Mouse (Mus musculus) neural tube, embryonic 11.5 days (tissue): ENCODE measurements around the gene Hist2h4. TPM values are rescaled to one million over a fixed set of nuclear protein-coding genes. Genes with fewer than 3 reads are reported as not detected.
"Not testable (repeated sequence)": the region's sequence is repeated elsewhere in the genome, so short reads cannot be mapped to it uniquely, and the experiment has no call there.

Source experiments
- ATAC-seq: fragments of 200-750 bp; cut with Nextera tagmentation; 2 replicates; pipeline ENCODE4 v1.8.0; 2017; ENCODE audit warnings: moderate number of reproducible peaks, mild to moderate bottlenecking, moderate TSS enrichment, moderate library complexity; ENCODE audit not compliant: insufficient read depth, low FRiP score, low TSS enrichment
- DNase-seq: peaks from one replicate; pipeline ENCODE4 v3.0.0-alpha.2; 2015; ENCODE audit warnings: low spot score
- H3K27ac ChIP-seq: fragments of 300-500 bp; sonication (generic); 2 replicates; pipeline ENCODE4 v1.5.1; 2014; ENCODE audit warnings: low read depth, mild to moderate bottlenecking, low read length
- H3K27me3 ChIP-seq: fragments of 300-500 bp; sonication (generic); 2 replicates; pipeline ENCODE4 v1.6.1; 2014; ENCODE audit warnings: mild to moderate bottlenecking, low read length, mixed read lengths; ENCODE audit not compliant: control insufficient read depth, insufficient read depth
- H3K36me3 ChIP-seq: fragments of 300-500 bp; sonication (generic); 2 replicates; pipeline ENCODE4 v1.6.1; 2014; ENCODE audit warnings: mild to moderate bottlenecking, low read length, moderate library complexity, mixed read lengths; ENCODE audit not compliant: control insufficient read depth, insufficient read depth
- H3K4me1 ChIP-seq: fragments of 300-500 bp; sonication (generic); 2 replicates; pipeline ENCODE4 v1.6.1; 2014; ENCODE audit warnings: low read length, mixed read lengths; ENCODE audit not compliant: control insufficient read depth, insufficient read depth
- H3K4me2 ChIP-seq: fragments of 300-500 bp; sonication (generic); 2 replicates; pipeline ENCODE4 v1.6.1; 2014; ENCODE audit warnings: low read depth, mild to moderate bottlenecking, moderate library complexity
- H3K4me3 ChIP-seq: fragments of 300-500 bp; sonication (generic); 2 replicates; pipeline ENCODE4 v1.5.1; 2014; ENCODE audit warnings: low read depth, low read length
- H3K9ac ChIP-seq: fragments of 300-500 bp; sonication (generic); 2 replicates; pipeline ENCODE4 v1.6.1; 2014; ENCODE audit warnings: mild to moderate bottlenecking, low read length
- H3K9me3 ChIP-seq: fragments of 300-500 bp; sonication (generic); 2 replicates; pipeline ENCODE4 v1.6.1; 2016; ENCODE audit warnings: low read length; ENCODE audit not compliant: control insufficient read depth
- WGBS: fragments of 180-500 bp; shearing (Covaris S2); extraction: QIAGEN DNeasy Blood & Tissue Kit; methylation state at CpG from one replicate; pipeline ENCODE4 v1.1.7; 2014; 5-methylcytosine and 5-hydroxymethylcytosine counted together
- microRNA-seq: library from miRNA; unstranded; fragments of <30 nt; microRNA quantifications from one replicate; pipeline ENCODE4, GENCODE M21; 2016
- polyA plus RNA-seq: library from polyadenylated mRNA; unstranded; fragments of >200 nt; fragmentation: Nextera tagmentation; extraction: Ambion mirVana; gene quantifications from 2 replicates; pipeline ENCODE4 v1.2.1, GENCODE M21; 2014

The Hist2h4 gene
- polyA plus RNA-seq, 1 experiment from 2014 or later, result 5.8 TPM

DNA sequence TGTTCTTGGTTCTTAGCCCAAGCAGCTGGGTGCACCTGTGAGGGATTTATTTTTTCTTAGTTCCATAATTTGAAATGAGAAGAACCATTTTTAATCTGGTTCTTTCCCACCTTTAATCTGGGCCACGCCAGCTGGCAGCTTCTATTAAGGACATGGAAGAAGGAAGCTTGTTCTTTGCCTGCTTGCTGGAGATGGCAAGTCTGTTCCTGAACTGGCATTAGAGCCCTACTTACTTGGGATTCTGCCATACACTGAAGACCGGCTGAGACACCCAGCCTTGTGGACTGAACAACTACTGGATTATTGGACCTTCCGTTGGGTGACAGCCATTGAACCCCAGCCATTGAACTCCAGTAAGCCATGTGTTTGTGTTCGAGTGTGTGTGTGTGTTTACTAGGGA lies 40.3 kb downstream of the Hist2h4 start:
- H3K36me3 ChIP-seq, result no peaks in the 10 kb centered on the region
- peak overlapping the region; percentile 14; the same call in 1 of the 2 replicates for H3K4me2 ChIP-seq
- DNase-seq (no peak), ATAC-seq (no peak)
- peaks cover 20% of the 10 kb centered on the region for H3K4me1 ChIP-seq
- H3K27me3 ChIP-seq, result no peaks in the 10 kb centered on the region
- no peak overlapping the region for H3K27ac ChIP-seq
- WGBS, result 95% methylated on average over 4 of the region's 4 CpGs
- H3K9me3 ChIP-seq, result no peaks in the 10 kb centered on the region
- H3K4me3 ChIP-seq, result no peak overlapping the region
- H3K9ac ChIP-seq, result no peak overlapping the region

DNA sequence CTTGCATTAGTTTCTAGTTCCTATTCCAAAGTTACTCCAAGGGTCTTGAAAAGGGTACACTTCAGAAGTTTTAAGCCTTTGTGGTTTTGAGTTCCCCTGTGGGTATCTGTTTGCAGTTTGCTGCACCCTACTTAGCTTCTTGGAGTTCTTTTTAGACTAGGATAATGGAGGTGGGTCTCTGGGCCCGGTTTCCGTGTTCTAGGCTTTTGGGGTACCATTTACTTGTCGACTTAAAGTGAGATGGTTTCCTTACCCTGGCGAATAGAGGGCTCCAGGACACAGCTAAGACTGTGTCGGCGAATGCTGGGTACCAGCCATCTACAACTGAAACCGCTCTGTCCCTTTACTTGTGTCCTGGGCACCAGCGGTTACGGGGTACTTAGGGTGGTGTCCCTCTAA lies 41.5 kb downstream of the Hist2h4 start:
- no peaks in the 10 kb centered on the region for H3K27me3 ChIP-seq
- peak overlapping the region; percentile 97 for H3K27ac ChIP-seq
- H3K9me3 ChIP-seq, result no peaks in the 10 kb centered on the region
- DNase-seq (no peak), ATAC-seq (no peak)
- H3K4me2 ChIP-seq, result peak overlapping the region; percentile 61
- no peaks in the 10 kb centered on the region for H3K36me3 ChIP-seq
- WGBS, result 26% methylated on average over 9 of the region's 9 CpGs
- H3K4me3 ChIP-seq, result peak overlapping the region; percentile 47
- H3K4me1 ChIP-seq, result peaks cover 20% of the 10 kb centered on the region
- peak overlapping the region; percentile 71 for H3K9ac ChIP-seq

DNA sequence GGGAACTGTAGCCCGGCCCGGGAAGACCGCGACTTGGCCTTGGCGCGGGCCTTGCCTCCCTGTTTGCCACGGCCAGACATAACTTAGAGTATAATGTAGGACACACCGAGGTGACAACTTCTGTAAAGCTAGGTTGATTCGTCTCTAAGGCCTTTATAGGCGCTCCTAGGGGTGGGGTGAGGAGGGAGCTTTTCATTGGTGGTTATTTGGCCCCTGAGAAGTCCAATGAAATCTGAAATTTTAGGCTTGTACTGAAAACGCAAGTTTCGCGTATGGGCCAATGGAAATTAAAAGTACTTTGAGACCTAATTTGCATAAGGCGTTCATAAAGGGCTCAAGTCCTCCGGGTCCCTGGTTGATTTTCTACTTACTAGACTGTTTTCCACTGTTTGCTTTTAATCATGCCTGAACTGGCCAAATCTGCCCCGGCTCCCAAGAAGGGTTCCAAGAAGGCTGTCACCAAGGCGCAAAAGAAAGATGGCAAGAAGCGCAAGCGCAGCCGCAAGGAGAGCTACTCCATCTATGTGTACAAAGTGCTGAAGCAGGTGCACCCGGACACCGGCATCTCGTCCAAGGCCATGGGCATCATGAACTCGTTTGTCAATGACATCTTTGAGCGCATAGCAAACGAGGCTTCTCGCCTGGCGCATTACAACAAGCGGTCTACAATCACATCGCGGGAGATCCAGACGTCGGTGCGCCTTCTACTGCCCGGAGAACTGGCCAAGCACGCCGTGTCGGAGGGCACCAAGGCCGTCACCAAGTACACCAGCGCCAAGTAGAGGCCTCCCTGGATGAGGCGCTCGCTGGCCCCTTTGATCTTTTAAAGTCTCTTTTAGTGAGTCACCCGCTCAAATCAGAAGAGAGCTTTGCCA lies 42.1 kb downstream of the Hist2h4 start, which contains the start of the genes Hist2h2ac and Hist2h2be:
Hist2h2ac (minus strand) TSS at position 116 of the 875 bp plus-strand sequence.
Hist2h2be (plus strand) TSS at position 355 of the 875 bp plus-strand sequence.
- H3K9ac ChIP-seq, result peak within 1 kb of the TSS; percentile 71
- H3K27me3 ChIP-seq, result no peaks in the 10 kb centered on the region
- DNase-seq (peak; percentile 83), ATAC-seq (peak; percentile 79)
- no peaks in the 10 kb centered on the region for H3K9me3 ChIP-seq
- peak within 1 kb of the TSS; percentile 97 for H3K27ac ChIP-seq
- H3K4me2 ChIP-seq, result peak within 1 kb of the TSS; percentile 61
- H3K4me3 ChIP-seq, result peak within 1 kb of the TSS; percentile 47
- under 1% methylated on average over 43 of the region's 43 CpGs for WGBS
- H3K36me3 ChIP-seq, result no peaks in the 10 kb centered on the region
- H3K4me1 ChIP-seq, result peaks cover 20% of the 10 kb centered on the region

DNA sequence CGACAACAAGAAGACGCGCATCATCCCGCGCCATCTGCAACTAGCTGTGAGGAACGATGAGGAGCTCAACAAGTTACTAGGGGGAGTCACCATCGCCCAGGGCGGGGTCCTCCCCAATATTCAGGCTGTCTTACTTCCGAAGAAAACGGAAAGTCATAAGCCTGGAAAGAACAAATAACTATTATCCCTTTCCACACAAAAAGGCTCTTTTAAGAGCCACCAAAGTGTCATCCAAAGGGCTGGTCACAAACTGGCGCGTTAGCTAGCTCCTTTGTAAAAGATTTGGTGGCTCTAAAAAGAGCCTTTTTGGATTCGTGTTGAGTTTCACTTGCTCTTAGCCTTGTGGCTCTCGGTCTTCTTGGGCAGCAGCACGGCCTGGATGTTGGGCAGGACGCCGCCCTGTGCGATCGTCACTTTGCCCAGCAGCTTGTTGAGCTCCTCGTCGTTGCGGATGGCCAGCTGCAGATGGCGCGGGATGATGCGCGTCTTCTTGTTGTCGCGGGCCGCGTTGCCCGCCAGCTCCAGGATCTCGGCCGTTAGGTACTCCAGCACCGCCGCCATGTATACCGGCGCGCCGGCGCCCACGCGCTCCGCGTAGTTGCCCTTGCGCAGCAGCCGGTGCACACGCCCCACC lies 42.9 kb downstream of the Hist2h4 start:
- not testable (repeated sequence) for H3K36me3 ChIP-seq, H3K9me3 ChIP-seq, H3K27me3 ChIP-seq, DNase-seq
- WGBS, result 0% methylated on average over 35 of the region's 47 CpGs
- ATAC-seq, result peak; percentile 25
- H3K4me1 ChIP-seq, result peaks cover 20% of the 10 kb centered on the region
- H3K9ac ChIP-seq, result peak overlapping the region; percentile 71
- H3K4me3 ChIP-seq, result peak overlapping the region; percentile 47
- peak overlapping the region; percentile 97 for H3K27ac ChIP-seq
- H3K4me2 ChIP-seq, result peak overlapping the region; percentile 61

DNA sequence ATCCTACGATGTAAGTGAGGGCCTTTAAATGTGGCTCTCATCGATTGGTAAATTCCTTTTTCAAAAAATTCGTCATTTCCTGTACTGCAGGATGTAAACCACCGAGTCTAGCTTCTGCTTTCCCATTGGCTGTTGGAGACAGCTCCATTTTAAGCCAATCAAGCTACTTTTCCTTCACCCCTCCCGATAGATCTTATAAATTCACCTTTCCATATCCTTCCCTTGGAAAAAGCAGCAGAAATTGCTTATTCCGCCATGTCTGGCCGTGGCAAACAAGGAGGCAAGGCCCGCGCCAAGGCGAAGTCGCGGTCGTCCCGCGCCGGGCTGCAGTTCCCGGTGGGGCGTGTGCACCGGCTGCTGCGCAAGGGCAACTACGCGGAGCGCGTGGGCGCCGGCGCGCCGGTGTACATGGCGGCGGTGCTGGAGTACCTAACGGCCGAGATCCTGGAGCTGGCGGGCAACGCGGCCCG lies 43.4 kb downstream of the Hist2h4 start, which contains the start of the genes Bola1 and Hist2h2ab:
Bola1 (minus strand) TSS at position 49 of the 470 bp plus-strand sequence.
Hist2h2ab (plus strand) TSS at position 205 of the 470 bp plus-strand sequence.
- H3K36me3 ChIP-seq, result no peaks in the 10 kb centered on the region
- H3K27me3 ChIP-seq, result no peaks in the 10 kb centered on the region
- H3K9me3 ChIP-seq, result no peaks in the 10 kb centered on the region
- under 1% methylated on average over 36 of the region's 37 CpGs for WGBS
- H3K4me2 ChIP-seq, result peak within 1 kb of the TSS; percentile 61
- H3K4me1 ChIP-seq, result peaks cover 20% of the 10 kb centered on the region
- H3K27ac ChIP-seq, result peak within 1 kb of the TSS; percentile 97
- peak within 1 kb of the TSS; percentile 71 for H3K9ac ChIP-seq
- ATAC-seq (peak; percentile 87), DNase-seq (peak; percentile 81)
- peak within 1 kb of the TSS; percentile 47 for H3K4me3 ChIP-seq

DNA sequence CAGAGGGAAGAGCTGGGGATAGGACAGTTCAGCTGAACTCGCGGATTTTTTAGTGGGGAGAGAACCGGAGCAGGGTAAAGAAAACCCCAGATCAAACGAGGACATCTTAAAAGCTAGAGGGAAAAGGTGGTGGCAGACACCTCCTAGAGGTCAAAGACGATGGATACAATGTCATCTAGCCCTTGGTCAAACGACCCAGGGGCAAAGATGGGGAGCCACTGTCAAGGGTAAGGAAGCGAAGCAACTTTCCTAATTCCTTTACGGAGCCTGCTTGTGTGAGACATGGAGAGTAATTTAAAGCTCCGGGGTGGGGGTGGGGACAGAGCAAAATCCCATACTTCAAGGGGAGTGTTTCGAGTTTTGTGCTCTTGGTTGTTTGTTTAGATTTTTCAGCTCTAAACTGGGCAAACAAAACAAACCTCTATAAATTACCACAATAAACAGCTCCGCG lies 43.9 kb downstream of the Hist2h4 start:
- Histone ChIP-seq H3K27me3 (no peaks in the 10 kb centered on the region), H3K27ac (peak overlapping the region; percentile 97), H3K9me3 (no peaks in the 10 kb centered on the region), H3K36me3 (no peaks in the 10 kb centered on the region), H3K4me3 (peak overlapping the region; percentile 47), H3K9ac (peak overlapping the region; percentile 71), H3K4me2 (peak overlapping the region; percentile 61), H3K4me1 (peaks cover 20% of the 10 kb centered on the region)
- WGBS, result under 1% methylated on average over 12 of the region's 12 CpGs
- ATAC-seq, result peak; percentile 13
- peak; percentile 55 for DNase-seq

Small RNA genes lying within 50 kb of the gene (microRNA-seq; reads per million reads assigned to microRNA genes)
- gene Gm44492 (not detected), gene Gm47311 (not detected), gene Gm47313 (not detected)

Other genes with a start within 250 kb of the Hist2h4 start
- 31.0 and 32.2 TPM in 2 replicates for gene Vps45, start 204.8 kb downstream of the Hist2h4 start, polyA plus RNA-seq
- gene Otud7b, start 158.8 kb downstream of the Hist2h4 start, polyA plus RNA-seq, result 9.0 and 11.4 TPM in 2 replicates
- 7.1 and 11.7 TPM in 2 replicates for gene Mtmr11, start 101.3 kb downstream of the Hist2h4 start, polyA plus RNA-seq
- 233 TPM in 2 replicates for gene Sf3b4, start 91.0 kb downstream of the Hist2h4 start, polyA plus RNA-seq
- gene Sv2a, start 82.2 kb downstream of the Hist2h4 start, polyA plus RNA-seq, result 14.1 and 14.5 TPM in 2 replicates
- gene Bola1, start 43.6 kb downstream of the Hist2h4 start, polyA plus RNA-seq, result 63.3 and 70.4 TPM in 2 replicates
- 2.4 TPM in 1 of 2 replicates, not detected in the other for gene Hist2h2ab, start 43.4 kb downstream of the Hist2h4 start, polyA plus RNA-seq
- gene Hist2h2ac, start 42.4 kb downstream of the Hist2h4 start, polyA plus RNA-seq, result 7.8 and 12.7 TPM in 2 replicates
- gene Hist2h2be, start 42.2 kb downstream of the Hist2h4 start, polyA plus RNA-seq, result 6.8 and 8.6 TPM in 2 replicates
- gene Hist2h3c2, start 24.2 kb downstream of the Hist2h4 start, polyA plus RNA-seq, result 5.8 and 6.7 TPM in 2 replicates
- gene Hist2h2aa2, start 23.0 kb downstream of the Hist2h4 start, polyA plus RNA-seq, result 24.5 and 46.0 TPM in 2 replicates
- gene Hist2h2aa1, start 17.8 kb downstream of the Hist2h4 start, polyA plus RNA-seq, result 11.4 and 24.5 TPM in 2 replicates
- gene Hist2h3c1, start 16.6 kb downstream of the Hist2h4 start, polyA plus RNA-seq, result 0.42 TPM in 1 of 2 replicates, not detected in the other
- gene Hist2h3b, start 5.3 kb upstream of the Hist2h4 start, polyA plus RNA-seq, result 55.7 and 56.1 TPM in 2 replicates
- gene Hist2h2bb, start 6.4 kb upstream of the Hist2h4 start, polyA plus RNA-seq, result 17.3 and 22.2 TPM in 2 replicates
- 0.80 and 2.5 TPM in 2 replicates for gene Fcgr1, start 30.7 kb upstream of the Hist2h4 start, polyA plus RNA-seq
- not detected in 2 replicates for gene BC107364, start 189.0 kb upstream of the Hist2h4 start, polyA plus RNA-seq